Mouse (Mus musculus) common myeloid progenitor, adult 5-6 weeks (primary cell): ENCODE data around the gene 1700001C02Rik. TPM values are rescaled to one million over a fixed set of nuclear protein-coding genes. Genes with fewer than 3 reads are reported as not detected.

Source experiments
- ATAC-seq: replicated peaks from 2 replicates; pipeline ENCODE4 v1.8.0; 2016; ENCODE audit warnings: low read depth, mild to moderate bottlenecking, moderate TSS enrichment, inconsistent platforms; ENCODE audit not compliant: poor library complexity, severe bottlenecking
- total RNA-seq: library from RNA; stranded (forward); fragments of 200-1000, 187-1606 nt; gene quantifications from 2 replicates; pipeline ENCODE4 v1.2.3, GENCODE M21; 2017

1700001C02Rik gene
- total RNA-seq = not detected in 2 replicates

- no peak for ATAC-seq
Observed at GRCm38 (mm10) chr5:30465861-30466260, at the start of gene 1700001C02Rik. TSS of gene 1700001C02Rik (plus strand) at chr5:30466047.

- no peak for ATAC-seq
Observed at GRCm38 (mm10) chr5:30416665-30417064, 49.2 kb upstream of the 1700001C02Rik start.

DNA sequence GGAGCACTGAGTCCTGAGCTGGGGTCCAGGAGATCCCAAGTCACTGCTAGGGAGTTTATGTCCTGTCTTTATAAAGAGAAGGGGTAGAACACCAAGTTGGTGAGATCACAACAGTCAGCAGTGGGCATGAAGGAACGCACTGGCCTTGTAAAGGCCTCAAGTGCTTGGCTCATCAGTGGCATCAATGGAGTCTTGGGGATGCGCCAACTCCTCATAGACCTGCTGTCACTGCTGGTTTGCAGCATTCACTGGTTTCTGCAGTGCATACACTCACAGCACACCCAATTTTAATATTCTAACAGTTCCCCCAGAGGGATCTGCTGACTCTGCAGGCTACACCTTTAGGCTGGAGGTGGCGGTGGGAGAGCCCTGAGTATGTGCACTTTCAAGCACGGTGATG, 42.7 kb upstream of the 1700001C02Rik start:
- ATAC-seq = no peak

GRCm38 (mm10) chr5:30423572-30424244, 42.1 kb upstream of the 1700001C02Rik start:
- ATAC-seq = 0 out of 2 replicates have a peak, but pooled peaks have one; percentile 45

GRCm38 (mm10) chr5:30427406-30427805, 38.4 kb upstream of the 1700001C02Rik start:
- ATAC-seq = no peak

DNA sequence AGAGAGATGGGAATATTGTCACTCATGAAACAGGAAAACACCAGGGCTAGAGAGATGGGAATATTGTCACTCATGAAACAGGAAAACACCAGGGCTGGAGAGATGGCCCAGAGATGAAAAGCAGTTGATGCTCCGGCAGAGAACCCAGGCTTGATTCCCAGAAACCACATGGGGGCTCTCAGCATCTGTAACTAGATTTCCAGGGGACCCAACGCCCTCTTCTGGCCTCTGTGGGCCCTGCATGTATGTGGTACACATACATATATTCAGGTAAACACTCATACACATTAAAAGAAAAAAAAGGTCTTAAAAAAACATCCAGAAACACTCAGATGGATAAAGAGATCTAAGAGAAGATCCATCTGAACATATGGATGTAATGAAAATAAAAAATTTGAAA, 26.9 kb upstream of the 1700001C02Rik start:
- ATAC-seq = no peak

- ATAC-seq = no peak
Observed at GRCm38 (mm10) chr5:30440308-30440906, 25.4 kb upstream of the 1700001C02Rik start.

- ATAC-seq = no peak
Observed at GRCm38 (mm10) chr5:30442196-30442595, 23.7 kb upstream of the 1700001C02Rik start.

DNA sequence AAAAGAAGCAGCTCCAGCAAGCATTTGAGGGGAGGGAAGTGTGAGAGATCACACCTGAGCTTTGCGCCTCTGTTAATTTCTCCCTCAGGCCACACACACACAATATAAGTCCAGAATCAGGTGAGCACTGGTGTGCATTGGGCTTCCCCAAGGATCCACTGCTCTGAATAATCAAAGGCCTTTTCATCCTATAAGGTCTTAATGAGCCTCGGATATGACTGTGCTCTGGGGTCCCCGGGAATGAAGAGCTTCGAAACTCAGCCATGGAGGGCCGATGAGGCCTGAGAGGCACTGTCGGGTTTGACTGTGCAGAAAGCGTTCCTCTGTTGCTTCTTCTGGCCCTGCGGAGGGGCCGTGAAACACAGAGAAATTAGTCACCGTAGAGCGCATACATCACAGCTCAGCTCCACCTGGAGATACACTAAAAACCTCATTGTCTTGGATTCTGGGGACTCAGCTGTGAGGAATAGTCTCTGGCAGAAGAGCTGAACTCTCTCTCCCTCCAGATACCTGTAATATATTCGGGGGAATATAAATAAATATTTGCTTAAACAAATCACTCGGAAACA, 21.4 kb upstream of the 1700001C02Rik start:
- no peak for ATAC-seq

DNA sequence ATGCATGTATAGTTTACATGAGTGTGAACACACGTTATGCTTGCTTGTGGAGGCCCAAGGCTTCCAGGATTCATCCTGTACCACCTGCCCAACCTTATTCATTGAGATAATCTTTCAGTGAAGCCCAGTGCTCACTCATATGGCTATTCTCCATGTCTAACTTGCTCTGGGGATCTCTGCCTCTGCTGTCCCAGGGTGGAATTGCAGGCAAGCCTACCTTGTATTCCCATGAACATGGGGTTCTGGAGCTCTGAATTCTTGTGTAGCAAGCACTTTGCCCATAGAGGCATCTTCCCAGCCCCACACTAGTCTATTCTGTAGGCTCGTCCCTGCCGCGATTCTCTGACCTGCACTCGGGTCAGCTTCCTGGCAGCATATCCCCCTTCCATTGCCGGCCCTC, 9.8 kb upstream of the 1700001C02Rik start:
- no peak for ATAC-seq

DNA sequence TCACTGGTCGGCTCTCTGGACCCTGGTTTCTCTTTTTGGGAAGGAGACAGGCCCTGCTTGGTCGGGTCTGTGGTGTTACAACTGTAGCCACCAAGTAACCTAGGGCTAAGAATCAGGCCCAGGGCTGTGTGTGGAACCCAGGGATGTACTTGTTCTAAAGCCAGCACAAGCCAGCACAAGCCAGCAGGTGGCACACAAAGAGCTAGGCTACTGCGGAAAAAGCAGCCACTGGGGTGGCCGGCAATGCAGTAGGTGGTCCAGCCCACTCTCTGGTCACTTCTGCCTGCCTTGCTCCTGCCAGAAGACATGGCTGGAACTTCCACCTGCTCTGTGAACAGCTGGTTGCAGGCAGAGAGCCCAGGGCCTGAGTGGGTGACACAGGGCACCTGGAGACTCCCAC, 5.7 kb upstream of the 1700001C02Rik start:
- no peak for ATAC-seq

DNA sequence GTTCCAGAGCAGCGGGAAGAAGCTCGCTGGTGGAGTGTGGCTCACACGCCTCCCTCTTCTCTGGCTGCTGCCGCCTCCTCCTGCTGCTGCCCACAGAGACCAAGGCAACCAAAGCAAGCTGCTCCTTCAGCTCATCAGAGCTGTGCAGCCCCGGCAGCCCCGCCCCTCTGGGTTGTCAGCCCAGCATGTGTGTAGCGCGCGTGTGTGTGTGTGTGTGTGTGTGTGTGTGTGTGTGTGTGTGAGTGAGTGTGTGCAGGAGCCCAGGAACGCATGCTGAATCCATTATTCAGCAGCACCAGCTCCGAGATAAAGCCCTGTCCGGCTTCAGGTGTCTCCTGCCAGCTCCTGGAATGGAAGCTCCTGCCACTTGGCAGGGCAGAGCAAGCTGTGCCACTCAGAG, 4.0 kb upstream of the 1700001C02Rik start, which contains the start of gene Otof:
Otof (minus strand) TSS at position 112 of the 400 bp plus-strand sequence.
- ATAC-seq = no peak

DNA sequence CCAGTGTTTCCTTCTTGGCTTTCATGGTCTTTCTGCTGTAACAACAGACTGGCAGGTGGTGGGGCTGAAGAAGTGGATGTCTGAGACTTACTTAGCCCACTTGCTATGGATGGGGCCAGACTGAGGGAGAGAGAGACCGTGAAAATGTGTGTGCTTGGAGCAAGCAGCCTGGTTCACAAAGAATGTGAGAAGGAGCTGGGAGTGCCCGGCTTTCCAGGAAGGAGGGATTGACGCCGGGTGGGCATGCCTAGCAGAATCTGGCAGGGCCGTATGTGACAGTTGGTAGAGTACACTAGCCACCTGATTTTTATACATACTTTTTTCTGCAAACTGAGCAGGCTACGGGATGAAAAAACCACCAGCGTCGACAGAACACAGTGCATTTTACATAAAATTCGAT, 468 bp downstream of the 1700001C02Rik start:
- no peak for ATAC-seq

DNA sequence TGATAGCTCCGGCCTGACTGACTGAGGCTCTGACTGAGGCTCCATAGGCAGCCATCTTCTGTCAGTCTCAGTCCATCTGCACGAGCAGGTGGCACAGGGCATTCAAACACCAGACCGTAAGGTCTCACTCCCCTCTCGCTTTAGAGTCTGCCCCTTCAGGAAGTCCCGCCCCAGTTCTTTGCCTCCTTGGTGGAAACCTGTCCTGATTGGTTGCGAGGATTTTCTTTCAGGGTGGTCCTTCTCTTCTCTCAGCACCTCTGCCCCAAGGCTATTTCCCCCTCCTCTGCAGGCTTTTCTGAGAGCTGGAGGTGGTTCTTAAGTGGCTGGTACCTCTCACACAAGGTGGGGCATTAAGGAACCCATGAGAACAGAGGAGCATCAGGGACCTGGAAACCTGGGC, 4.6 kb downstream of the 1700001C02Rik start:
- ATAC-seq = no peak

DNA sequence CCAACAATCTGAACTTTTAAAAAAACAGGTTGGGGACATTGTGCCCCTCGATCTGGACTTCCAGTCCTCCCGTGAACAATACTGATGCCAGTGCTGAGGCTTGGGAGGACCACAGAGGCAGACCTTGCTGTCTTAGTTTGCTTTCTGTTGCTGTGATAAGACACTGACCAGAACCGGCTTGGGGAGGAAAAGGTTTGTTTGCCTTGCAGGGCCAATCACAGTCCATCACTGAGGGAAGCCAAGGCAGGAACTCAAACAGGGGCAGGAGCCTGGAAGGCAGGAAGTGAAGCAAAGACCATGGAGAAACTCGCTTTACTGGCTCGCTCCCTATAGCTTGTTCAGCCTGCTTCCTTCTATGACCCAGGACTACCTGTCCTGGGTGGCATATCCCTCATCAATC, 6.3 kb downstream of the 1700001C02Rik start:
- no peak for ATAC-seq

- peak; percentile 60; the same call in 1 of the 2 replicates for ATAC-seq
Observed at GRCm38 (mm10) chr5:30476534-30476933, 10.7 kb downstream of the 1700001C02Rik start.

- peak; percentile 91 for ATAC-seq
Observed at GRCm38 (mm10) chr5:30482319-30482718, 16.5 kb downstream of the 1700001C02Rik start.

- ATAC-seq = no peak
Observed at GRCm38 (mm10) chr5:30483533-30483932, 17.7 kb downstream of the 1700001C02Rik start.

DNA sequence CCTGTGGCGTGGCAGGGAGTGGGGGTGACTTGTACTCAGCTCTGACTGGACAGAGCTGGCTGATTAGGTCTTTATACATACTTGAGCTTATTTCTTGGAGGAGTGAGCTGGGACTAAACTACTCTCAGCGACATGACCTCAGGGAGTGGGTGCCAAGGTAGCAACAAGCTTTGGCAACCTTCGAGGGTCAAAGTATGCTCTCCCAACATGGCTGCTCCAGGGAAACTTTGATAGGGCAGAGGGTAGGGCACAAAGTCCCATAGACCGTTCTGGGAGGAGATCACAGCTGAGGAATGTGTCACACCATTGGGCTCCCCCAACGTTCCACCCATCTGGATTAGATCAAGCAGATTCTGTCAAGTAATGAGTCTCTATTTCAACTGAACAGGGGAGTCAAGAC, 18.7 kb downstream of the 1700001C02Rik start:
- no peak for ATAC-seq

DNA sequence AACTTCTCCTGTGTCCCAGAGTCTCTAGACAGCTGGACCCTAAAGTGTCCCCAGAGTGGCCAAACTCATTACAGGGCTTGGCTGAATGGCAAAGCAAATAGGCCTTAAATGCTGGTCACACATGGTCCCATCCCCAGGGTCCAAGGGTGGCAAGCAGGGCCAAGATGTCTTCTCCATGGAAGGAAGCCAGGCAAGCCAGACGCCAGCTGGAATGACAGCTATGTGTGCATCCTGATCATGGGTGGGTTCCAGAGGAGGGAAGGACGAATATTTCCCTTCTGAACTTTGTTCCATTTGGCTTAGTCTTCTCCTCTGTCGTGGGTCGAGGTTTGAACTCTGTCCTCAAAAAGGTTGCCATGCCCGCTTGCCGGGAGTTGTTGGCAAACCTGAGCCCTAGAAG, 19.3 kb downstream of the 1700001C02Rik start:
- no peak for ATAC-seq

DNA sequence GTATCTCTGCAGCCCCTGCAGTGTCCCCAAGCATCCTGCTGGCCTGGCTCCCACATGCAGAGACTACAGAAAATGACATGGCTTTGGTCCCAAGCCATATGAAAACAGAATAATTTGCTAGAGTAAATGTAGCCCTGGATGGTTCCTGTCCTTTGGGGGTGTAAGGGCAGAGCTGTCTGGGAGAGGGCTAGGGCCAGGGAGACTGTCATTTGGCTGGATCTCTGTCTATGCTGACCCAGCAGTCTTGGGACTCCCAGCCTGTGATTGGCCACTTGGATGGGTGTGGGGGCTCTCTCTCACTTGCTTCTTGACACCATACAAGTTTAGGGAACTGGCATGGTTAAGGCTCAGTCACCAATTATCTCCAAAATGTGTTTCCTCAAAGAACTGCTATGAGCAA, 24.4 kb downstream of the 1700001C02Rik start:
- ATAC-seq = no peak
